Mouse (Mus musculus): ENCODE results near the gene Acap3.
A peak's percentile ranks its signal among the peaks of the same experiment; 100 is the strongest.

The Acap3 gene

DNA sequence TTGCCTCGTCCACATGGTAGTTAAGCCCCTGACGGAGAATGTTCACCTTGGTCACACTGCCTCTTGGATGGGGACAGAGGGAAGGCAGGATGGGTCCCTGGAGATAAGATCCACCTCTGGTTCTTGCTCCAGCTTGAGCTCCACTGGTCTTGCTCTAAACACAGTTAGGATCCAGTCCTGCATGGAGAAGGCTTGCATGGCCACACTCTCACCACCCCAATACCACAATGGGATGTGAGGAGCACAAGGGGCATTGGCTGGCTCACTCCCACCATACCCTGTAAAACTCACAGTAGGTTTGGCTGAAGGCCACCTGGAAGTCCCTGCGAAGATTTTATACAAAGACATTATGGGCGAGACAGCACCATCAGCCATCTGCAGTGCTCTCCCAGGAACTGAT is 17.1 kb downstream of the Acap3 start:
- no peak for DNase-seq (ENCODE audit: low read depth in 2 of 2, low spot score in 2 of 2)

DNA sequence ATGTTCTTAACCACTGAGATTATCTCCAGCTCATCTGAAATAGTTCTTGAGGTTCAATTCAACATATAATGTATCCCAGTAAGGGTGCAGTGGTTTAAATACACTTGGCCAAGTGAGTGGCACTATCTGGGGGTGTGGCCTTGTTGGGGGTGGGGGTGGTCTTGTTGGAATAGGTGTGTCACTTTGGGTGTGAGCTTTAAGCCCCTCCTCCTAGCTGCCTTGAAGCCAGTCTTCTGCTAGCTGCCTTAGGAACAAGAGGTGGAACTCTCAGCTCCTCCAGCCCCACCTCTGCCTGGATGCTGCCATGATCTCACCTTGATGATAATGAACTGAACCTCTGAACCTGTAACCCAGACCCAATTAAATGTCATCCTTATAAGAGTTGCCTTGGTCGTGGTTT is 40.4 kb downstream of the Acap3 start:
- no peak for DNase-seq (ENCODE audit: low read depth in 2 of 2, low spot score in 2 of 2)

DNA sequence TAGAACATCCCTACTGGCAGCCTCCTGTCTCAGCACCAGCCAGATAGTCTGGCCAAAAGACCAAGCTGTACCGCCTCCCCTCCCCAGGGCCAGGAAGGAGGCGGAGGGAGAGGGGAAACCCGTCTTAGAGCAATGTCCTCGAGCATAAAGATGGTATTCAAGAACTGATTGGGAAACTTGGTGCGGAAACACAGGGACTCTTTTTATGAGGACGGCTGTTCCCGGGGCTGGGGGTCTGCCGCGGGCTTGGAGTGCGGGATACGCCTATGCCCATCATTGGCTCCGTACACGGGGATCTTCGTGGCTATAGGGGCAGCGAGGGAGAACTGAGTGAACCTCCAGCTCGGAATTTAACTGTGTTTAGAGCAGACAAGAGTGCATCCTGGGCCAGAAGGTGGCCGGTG is 51.4 kb downstream of the Acap3 start:
- DNase-seq (ENCODE audit: low read depth in 2 of 2, low spot score in 2 of 2): no peak

DNA sequence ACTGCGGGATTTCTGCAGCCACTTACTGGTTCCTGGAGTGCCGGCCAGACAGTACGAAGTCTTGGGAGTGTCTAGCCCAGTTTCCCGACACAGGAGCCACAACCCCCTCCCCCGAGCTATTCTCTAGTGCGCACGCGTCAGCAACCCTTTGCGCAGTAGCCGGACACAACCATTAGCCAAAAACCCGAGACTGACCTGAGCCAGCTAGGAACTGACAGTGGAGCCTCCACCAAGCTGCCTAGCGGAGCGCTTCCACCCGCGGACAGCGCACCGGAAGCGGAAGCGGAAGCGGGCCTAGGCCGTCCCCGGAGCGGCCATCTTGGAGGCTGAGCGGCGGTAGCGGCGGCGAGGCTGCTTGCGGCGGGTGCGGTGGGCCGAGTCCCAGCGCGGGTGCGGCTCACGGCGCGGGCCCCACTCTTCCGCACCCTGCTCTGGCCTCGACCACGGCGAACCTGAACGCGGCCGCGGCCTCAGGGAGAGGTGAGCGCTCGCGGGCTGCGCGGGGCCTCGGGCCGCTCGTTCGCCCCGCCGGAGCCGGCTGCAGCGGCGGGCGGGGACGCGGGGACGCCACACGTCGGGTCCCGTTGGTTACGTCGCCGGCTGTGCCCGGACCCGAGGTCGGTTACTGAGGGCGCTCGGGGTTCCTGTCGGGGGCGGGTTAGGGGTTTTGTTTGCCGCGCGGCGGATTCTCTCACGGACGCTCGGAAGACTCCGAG is 52.1 kb downstream of the Acap3 start, which contains the start of gene Ube2j2:
TSS of gene Ube2j2 (plus strand) at position 298 of the 716 bp plus-strand sequence.
- peak; percentile 91 for DNase-seq (ENCODE audit: low read depth in 2 of 2, low spot score in 2 of 2)

DNA sequence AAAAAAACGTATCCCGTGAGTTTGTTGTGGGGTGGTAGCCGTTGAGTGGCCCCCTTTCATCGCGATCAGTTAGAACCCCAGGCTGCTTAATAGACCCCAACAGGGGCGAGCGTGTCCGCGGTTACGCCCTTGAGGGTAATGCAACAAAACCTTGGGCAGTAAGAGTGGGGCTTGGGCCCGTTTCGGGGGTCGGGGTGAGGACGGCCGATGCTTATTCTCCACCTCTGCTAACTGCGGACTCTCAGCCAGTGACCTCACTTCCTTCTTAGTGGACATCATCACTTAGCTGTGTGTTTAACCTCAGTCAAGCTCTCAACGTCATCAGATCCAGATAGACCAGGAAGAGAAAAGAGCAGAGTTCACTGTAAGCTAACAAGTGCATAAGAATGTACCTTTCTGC is 52.6 kb downstream of the Acap3 start:
- peak in 1 of 2 experiments; percentile 17 for DNase-seq (ENCODE audit: low read depth in 2 of 2, low spot score in 2 of 2)

DNA sequence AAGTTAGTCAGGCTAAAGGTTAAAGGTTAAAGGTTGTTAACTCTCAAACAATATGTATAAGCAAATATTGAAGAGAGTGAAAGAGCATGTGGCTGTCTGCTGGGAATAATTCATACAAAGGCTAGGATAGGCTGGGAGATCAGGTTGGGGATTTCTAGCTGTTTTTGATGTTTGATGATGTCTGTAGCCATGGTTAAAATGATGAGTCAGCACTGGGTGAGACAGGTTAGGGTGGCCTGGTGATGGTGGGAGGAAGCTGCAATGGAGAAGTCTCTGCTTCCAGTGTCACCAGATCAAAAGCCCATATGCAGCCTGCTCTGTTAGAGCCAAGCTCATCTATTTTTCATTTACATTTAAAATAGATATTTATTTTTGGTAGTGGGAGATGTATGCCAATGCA is 55.5 kb downstream of the Acap3 start:
- DNase-seq (ENCODE audit: low read depth in 2 of 2, low spot score in 2 of 2): no peak

DNA sequence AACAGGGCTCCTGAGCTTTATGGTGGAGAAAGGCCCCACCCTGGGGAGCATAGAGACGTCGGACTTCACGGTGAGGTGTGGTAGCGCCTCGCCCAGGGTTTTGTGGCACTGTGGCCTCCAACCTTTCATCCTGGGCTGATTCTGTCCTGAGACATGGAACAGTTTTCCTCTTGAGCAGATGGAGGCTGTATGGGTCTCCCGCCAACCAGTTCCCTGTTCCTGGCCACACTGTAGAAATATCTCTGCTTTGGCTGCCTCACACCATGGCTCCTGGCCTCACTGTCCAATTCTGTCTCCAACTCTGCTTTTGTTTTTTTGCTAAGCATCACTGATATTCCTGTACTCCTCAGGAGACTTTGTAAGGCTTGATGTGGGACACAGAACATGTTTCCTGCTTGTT is 63.9 kb downstream of the Acap3 start:
- DNase-seq (ENCODE audit: low read depth in 2 of 2, low spot score in 2 of 2): no peak
